Mouse (Mus musculus): Measurements from ENCODE around the gene Rhbdd3.

DNA sequence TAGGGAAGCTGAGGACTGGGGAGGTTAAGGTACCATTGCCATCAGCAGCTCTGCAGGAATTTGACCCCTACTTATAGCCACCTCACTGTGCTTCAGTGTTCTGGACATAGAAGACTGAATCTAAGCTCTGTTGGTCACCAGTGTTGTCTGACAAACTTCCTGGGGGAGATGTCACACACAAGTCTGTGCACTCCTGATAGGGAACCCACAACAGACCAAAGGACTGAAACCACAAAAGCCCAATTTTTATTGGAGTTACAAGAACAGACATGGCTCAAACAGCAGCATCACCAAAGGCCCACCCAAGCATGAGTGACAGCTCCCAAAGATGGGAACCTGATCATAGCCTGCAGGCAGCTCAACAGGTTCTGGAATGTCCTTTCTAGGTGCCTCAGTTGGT is 31.7 kb upstream of the Rhbdd3 start:
- TF ChIP-seq CTCF (IDR thresholded peaks at IDR 0.05; ENCODE audit: low read depth) (no peak), EP300 (IDR thresholded peaks at IDR 0.05; ENCODE audit: low read depth) (no peak)

Measured in liver, postnatal 0 days (tissue).